Mouse (Mus musculus): Measurements from ENCODE around the gene Polr2b.

GRCm38 (mm10) chr5:77275950-77276349 is 34.0 kb upstream of the Polr2b start:
- TF ChIP-seq POLR2A (IDR thresholded peaks at IDR 0.05; ENCODE audit: low read depth, low read length) (no peak), CTCF (conservative IDR thresholded peaks at IDR 0.05; ENCODE audit: insufficient read depth, insufficient read length, low read depth, low read length) (peak; percentile 27; the same call in 1 of the 2 replicates)

All from kidney, adult 2 months (tissue).